Mouse (Mus musculus): ENCODE results near the gene Rbms1.

The Rbms1 gene

GRCm38 (mm10) chr2:60920076-60920475 lies 42.9 kb downstream of the Rbms1 start:
- in situ Hi-C loops (cut with MboI; ENCODE audit: low sequenced_read_pairs), result no loop called here

- in situ Hi-C loops (cut with MboI; ENCODE audit: low sequenced_read_pairs), result no loop called here
These were observed 44.6 kb downstream of the Rbms1 start for GRCm38 (mm10) chr2:60918401-60918800.

GRCm38 (mm10) chr2:60914524-60915280 lies 48.3 kb downstream of the Rbms1 start:
- in situ Hi-C loops (cut with MboI; ENCODE audit: low sequenced_read_pairs), result no loop called here

GRCm38 (mm10) chr2:60913281-60913680 lies 49.7 kb downstream of the Rbms1 start:
- in situ Hi-C loops (cut with MboI; ENCODE audit: low sequenced_read_pairs), result no loop called here

- in situ Hi-C loops (cut with MboI; ENCODE audit: low sequenced_read_pairs), result no loop called here
These were observed 51.3 kb downstream of the Rbms1 start for GRCm38 (mm10) chr2:60911716-60912115.

- in situ Hi-C loops (cut with MboI; ENCODE audit: low sequenced_read_pairs), result no loop called here
These were observed 52.2 kb downstream of the Rbms1 start for GRCm38 (mm10) chr2:60910820-60911219.

- in situ Hi-C loops (cut with MboI; ENCODE audit: low sequenced_read_pairs), result no loop called here
These were observed 54.4 kb downstream of the Rbms1 start for GRCm38 (mm10) chr2:60908551-60908950.

- in situ Hi-C loops (cut with MboI; ENCODE audit: low sequenced_read_pairs), result no loop called here
These were observed 54.9 kb downstream of the Rbms1 start for GRCm38 (mm10) chr2:60908116-60908515.

- in situ Hi-C loops (cut with MboI; ENCODE audit: low sequenced_read_pairs), result no loop called here
These were observed 57.7 kb downstream of the Rbms1 start for GRCm38 (mm10) chr2:60905283-60905682.

- in situ Hi-C loops (cut with MboI; ENCODE audit: low sequenced_read_pairs), result no loop called here
These were observed 58.9 kb downstream of the Rbms1 start for GRCm38 (mm10) chr2:60904141-60904540.

- in situ Hi-C loops (cut with MboI; ENCODE audit: low sequenced_read_pairs), result no loop called here
These were observed 59.5 kb downstream of the Rbms1 start for GRCm38 (mm10) chr2:60903535-60903934.

- in situ Hi-C loops (cut with MboI; ENCODE audit: low sequenced_read_pairs), result no loop called here
These were observed 60.4 kb downstream of the Rbms1 start for GRCm38 (mm10) chr2:60902446-60903137.

GRCm38 (mm10) chr2:60901511-60901951 lies 61.5 kb downstream of the Rbms1 start:
- in situ Hi-C loops (cut with MboI; ENCODE audit: low sequenced_read_pairs), result no loop called here

- in situ Hi-C loops (cut with MboI; ENCODE audit: low sequenced_read_pairs), result no loop called here
These were observed 62.0 kb downstream of the Rbms1 start for GRCm38 (mm10) chr2:60901013-60901412.

GRCm38 (mm10) chr2:60893042-60893441 lies 70.0 kb downstream of the Rbms1 start:
- in situ Hi-C loops (cut with MboI; ENCODE audit: low sequenced_read_pairs), result no loop called here

- in situ Hi-C loops (cut with MboI; ENCODE audit: low sequenced_read_pairs), result no loop called here
These were observed 79.1 kb downstream of the Rbms1 start for GRCm38 (mm10) chr2:60883931-60884330.

- in situ Hi-C loops (cut with MboI; ENCODE audit: low sequenced_read_pairs), result no loop called here
These were observed 80.0 kb downstream of the Rbms1 start for GRCm38 (mm10) chr2:60883043-60883365.

- in situ Hi-C loops (cut with MboI; ENCODE audit: low sequenced_read_pairs), result no loop called here
These were observed 80.6 kb downstream of the Rbms1 start for GRCm38 (mm10) chr2:60882202-60883042.

- in situ Hi-C loops (cut with MboI; ENCODE audit: low sequenced_read_pairs), result no loop called here
These were observed 81.4 kb downstream of the Rbms1 start for GRCm38 (mm10) chr2:60881571-60882041.

GRCm38 (mm10) chr2:60880789-60881570 lies 82.0 kb downstream of the Rbms1 start:
- in situ Hi-C loops (cut with MboI; ENCODE audit: low sequenced_read_pairs), result no loop called here

All from CH12F3 (cell line).